Mouse (Mus musculus): ENCODE measurements at regions not wholly inside any gene's neighbourhood (a gene's known extent, or its start where the extent isn't known, plus 50 kb on each side); places are given as distances from the start of the nearest gene placed in this dataset.

DNA sequence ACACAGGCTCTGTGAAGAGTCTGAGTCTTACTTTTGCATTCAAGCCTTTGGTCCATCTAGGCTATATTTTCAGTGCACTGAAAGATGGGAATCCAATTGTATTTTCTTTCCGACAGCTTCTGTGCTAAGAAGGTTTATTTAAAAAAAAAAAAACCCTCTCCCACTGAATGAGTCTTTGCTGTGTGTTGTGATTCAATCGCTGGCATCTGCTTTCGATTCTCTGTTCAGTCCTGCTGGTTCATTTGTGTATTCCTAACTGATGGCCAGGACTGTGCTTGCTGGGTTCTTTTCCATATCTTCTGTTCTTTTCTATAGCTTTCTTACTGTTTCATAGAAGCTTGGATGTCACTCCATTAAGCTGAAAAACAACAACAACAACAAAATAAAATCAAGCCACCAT is 132.9 kb downstream of the Tex36 start:
- no peak for TF ChIP-seq CTCF (IDR thresholded peaks at IDR 0.05; ENCODE audit: low read depth)
- TF ChIP-seq EP300 (IDR thresholded peaks at IDR 0.05; ENCODE audit: low read depth) = no peak
